Mouse (Mus musculus) heart, adult 2 months (tissue): ENCODE measurements at regions not wholly inside any gene's neighbourhood (a gene's known extent, or its start where the extent isn't known, plus 50 kb on each side); places are given as distances from the start of the nearest gene placed in this dataset.

Experiments
- CTCF ChIP-seq: fragments of 200-600 bp; IDR thresholded peaks from 2 replicates; pipeline ENCODE4 v1.8.1; 2022; ENCODE audit warnings: antibody characterized with exemption, mild to moderate bottlenecking, moderate library complexity
- EP300 ChIP-seq: fragments of 200-500 bp; IDR thresholded peaks from 2 replicates; pipeline ENCODE4 v1.6.1; 2011; ENCODE audit warnings: low read depth, low read length, control low read depth; ENCODE audit not compliant: insufficient read depth
- POLR2A ChIP-seq: fragments of 200-500 bp; IDR thresholded peaks from 2 replicates; pipeline ENCODE4 v1.6.1; 2011; ENCODE audit warnings: mild to moderate bottlenecking, low read depth, low read length, control low read depth; ENCODE audit not compliant: insufficient read depth

DNA sequence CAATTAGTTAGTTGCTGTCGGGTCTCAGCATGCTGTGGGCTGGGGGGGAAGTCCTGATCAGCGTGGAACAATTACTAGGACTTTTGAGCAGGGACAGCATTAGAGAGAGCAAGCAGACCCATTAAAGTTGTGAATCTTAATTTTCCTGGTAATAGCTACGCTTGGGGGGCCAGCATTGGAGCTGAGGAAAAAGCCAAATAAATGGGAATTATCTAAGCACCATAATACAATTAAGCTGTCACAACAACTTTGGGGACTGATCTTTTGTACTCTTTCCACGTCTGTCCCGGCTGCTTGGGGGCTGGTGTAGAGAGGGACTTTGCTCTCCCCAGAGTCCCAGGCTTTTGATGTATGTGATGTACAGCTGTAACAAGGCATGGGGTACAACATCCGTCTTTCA is 81.3 kb upstream of the Tmtc4 start:
- TF ChIP-seq CTCF (no peak), EP300 (no peak), POLR2A (no peak)
